12 mouse cellular contexts compared by ENCODE assay signal in the genomic region with DNA sequence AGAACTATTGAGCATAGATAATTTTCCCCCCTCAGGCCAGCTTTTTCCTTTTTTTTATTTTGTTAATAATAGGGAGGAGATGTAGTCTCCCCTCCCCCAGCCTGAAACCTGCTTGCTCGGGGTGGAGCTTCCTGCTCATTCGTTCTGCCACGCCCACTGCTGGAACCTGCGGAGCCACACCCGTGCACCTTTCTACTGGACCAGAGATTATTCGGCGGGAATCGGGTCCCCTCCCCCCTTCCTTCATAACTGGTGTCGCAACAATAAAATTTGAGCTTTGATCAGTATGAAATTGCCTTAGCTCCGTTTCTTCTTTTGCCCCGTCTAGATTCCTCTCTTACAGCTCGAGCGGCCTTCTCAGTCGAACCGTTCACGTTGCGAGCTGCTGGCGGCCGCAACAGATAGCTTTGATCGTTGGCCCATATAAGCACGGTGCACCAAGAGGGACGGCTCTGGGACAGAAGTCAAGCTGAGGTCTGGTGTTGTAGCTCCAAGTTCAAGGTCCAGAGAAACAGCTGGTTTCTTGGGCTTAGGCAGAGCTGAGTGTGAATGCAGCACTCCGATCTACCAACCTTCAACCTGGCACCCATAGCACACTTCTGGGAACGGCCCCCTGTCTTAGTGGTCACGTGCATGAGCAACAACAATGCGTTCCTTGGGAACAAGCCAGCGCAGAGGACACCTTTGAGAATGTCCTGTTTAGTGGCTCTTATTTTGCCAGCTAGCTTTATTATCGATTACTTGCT. TPM values are rescaled to one million over a fixed set of nuclear protein-coding genes. Genes with fewer than 3 reads are reported as not detected.
DNase-seq lines count a peak whose midpoint lies in the region; ATAC-seq lines count a peak whose summit lies in the region.
"Not testable (repeated sequence)": the region's sequence is repeated elsewhere in the genome, so short reads cannot be mapped to it uniquely, and the experiment has no call there.
"Had no signal": no experiment of that assay in that cellular context is flagged by ENCODE, and none has a peak within 500 bp of the region (broad histone marks: within the 10 kb centered on the region; RNA-seq: fewer than 3 reads in every experiment).

No protein-coding gene starts in this region.

- H3K4me1 ChIP-seq in embryonic facial prominence, embryonic 10.5 days; forebrain, embryonic 13.5 days; heart, embryonic 16.5 days (ENCODE audit: control insufficient read depth, insufficient read depth, low read length); lung, embryonic 15.5 days; midbrain, embryonic 14.5 days (ENCODE audit: control insufficient read depth, insufficient read depth, low read length): not testable (repeated sequence)

- H3K27me3 ChIP-seq in embryonic facial prominence, embryonic 10.5 days (replicated peaks; ENCODE audit: low read depth, poor library complexity, severe bottlenecking) = peaks cover 51% of the 10 kb centered on the region
- H3K27me3 ChIP-seq in forebrain, embryonic 13.5 days = peaks cover 50% of the 10 kb centered on the region
- peaks cover 38% of the 10 kb centered on the region for H3K27me3 ChIP-seq in heart, embryonic 16.5 days (ENCODE audit: control insufficient read depth, insufficient read depth, low read length)
- H3K27me3 ChIP-seq in lung, embryonic 15.5 days = peaks cover 41% of the 10 kb centered on the region
- peaks cover 25% of the 10 kb centered on the region for H3K27me3 ChIP-seq in midbrain, embryonic 14.5 days (ENCODE audit: control insufficient read depth, insufficient read depth, low read length)

- 24% methylated on average over 26 of the region's 28 CpGs for WGBS in embryonic facial prominence, embryonic 10.5 days
- WGBS in forebrain, embryonic 13.5 days = 10% methylated on average over 21 of the region's 28 CpGs
- 15% methylated on average over 20 of the region's 28 CpGs for WGBS in heart, embryonic 16.5 days
- 5% methylated on average over 20 of the region's 28 CpGs for WGBS in large intestine, adult 2 months
- WGBS in lung, embryonic 15.5 days = 15% methylated on average over 22 of the region's 28 CpGs
- 1% methylated on average over 17 of the region's 28 CpGs for whole genome bisulfite sequencing in midbrain, embryonic 14.5 days

- peak; percentile 25 for DNase-seq in embryonic facial prominence, embryonic 10.5 days (ENCODE audit: low spot score)
- DNase-seq in kidney, adult 18-20 months = peak; percentile 27
- DNase-seq in large intestine, adult 2 months (ENCODE audit: low read depth, low spot score) = peak; percentile 31
- peak; percentile 21 for DNase-seq in midbrain, embryonic 14.5 days

- H3K36me3 ChIP-seq in embryonic facial prominence, embryonic 10.5 days (replicated peaks); forebrain, embryonic 13.5 days (ENCODE audit: poor library complexity, severe bottlenecking); heart, embryonic 16.5 days (ENCODE audit: control insufficient read depth, insufficient read depth); lung, embryonic 15.5 days; midbrain, embryonic 14.5 days (ENCODE audit: control insufficient read depth, insufficient read depth, low read length): not testable (repeated sequence)

- H3K9me3 ChIP-seq in embryonic facial prominence, embryonic 10.5 days; forebrain, embryonic 13.5 days (replicated peaks); heart, embryonic 16.5 days (replicated peaks; ENCODE audit: control insufficient read depth, low read length); lung, embryonic 15.5 days; midbrain, embryonic 14.5 days (ENCODE audit: control insufficient read depth, low read length): not testable (repeated sequence)

- H3K9ac ChIP-seq in forebrain, embryonic 13.5 days; heart, embryonic 16.5 days (ENCODE audit: low read length); lung, embryonic 15.5 days; midbrain, embryonic 14.5 days (replicated peaks; ENCODE audit: low read length): not testable (repeated sequence)

- ATAC-seq in forebrain, embryonic 13.5 days; heart, embryonic 16.5 days (replicated peaks; ENCODE audit: extremely low read depth, insufficient read depth, low FRiP score); lung, embryonic 15.5 days (ENCODE audit: borderline replicate concordance, extremely low read depth, low FRiP score, low TSS enrichment); midbrain, embryonic 14.5 days (ENCODE audit: low FRiP score, low TSS enrichment): not testable (repeated sequence)

- peak overlapping the region; percentile 36 for H3K4me3 ChIP-seq in embryonic facial prominence, embryonic 10.5 days
- not testable (repeated sequence) for H3K4me3 ChIP-seq in forebrain, embryonic 13.5 days; lung, embryonic 15.5 days; midbrain, embryonic 14.5 days (replicated peaks; ENCODE audit: low read depth, low read length)
- peak overlapping the region; percentile 8; the same call in 1 of the 2 replicates for H3K4me3 ChIP-seq in heart, embryonic 16.5 days (ENCODE audit: low read length)

- not testable (repeated sequence) for H3K27ac ChIP-seq in embryonic facial prominence, embryonic 10.5 days (replicated peaks); forebrain, embryonic 13.5 days; heart, embryonic 16.5 days (ENCODE audit: low read length); lung, embryonic 15.5 days; midbrain, embryonic 14.5 days (replicated peaks; ENCODE audit: low read depth, low read length)

- peak overlapping the region; percentile 18; the same call in 1 of the 2 replicates for H3K4me2 ChIP-seq in forebrain, embryonic 13.5 days
- H3K4me2 ChIP-seq in heart, embryonic 16.5 days (ENCODE audit: low read depth, low read length) = peak overlapping the region; percentile 23; the same call in 1 of the 2 replicates
- H3K4me2 ChIP-seq in lung, embryonic 15.5 days = peak overlapping the region; percentile 13; the same call in 1 of the 2 replicates
- not testable (repeated sequence) for H3K4me2 ChIP-seq in midbrain, embryonic 14.5 days (ENCODE audit: low read length)

RNA-seq across cellular contexts. Expression of a gene that starts 14.0 kb away (rescaled TPM):
- 1.9 and 3.3 TPM in 2 replicates for polyA plus RNA-seq in embryonic facial prominence, embryonic 10.5 days (2016; fragmentation: Nextera tagmentation; extraction: Ambion mirVana)
- polyA plus RNA-seq in forebrain, embryonic 13.5 days (2015; fragmentation: Nextera tagmentation; extraction: Ambion mirVana) = 7.5 and 8.7 TPM in 2 replicates
- 0.07 and 0.09 TPM in 2 replicates for polyA plus RNA-seq in heart, embryonic 16.5 days (2015; fragmentation: Nextera tagmentation; extraction: Ambion mirVana)
- 0.04 TPM in 2 replicates for polyA plus RNA-seq in large intestine, adult 2 months (2012; rRNA removed)
- polyA plus RNA-seq in lung, embryonic 15.5 days (2015; fragmentation: Nextera tagmentation; extraction: Ambion mirVana) = 0.08 and 0.09 TPM in 2 replicates
- 43.7 and 57.0 TPM in 2 replicates for polyA plus RNA-seq in midbrain, embryonic 14.5 days (2014; fragmentation: Nextera tagmentation; extraction: Ambion mirVana)
- polyA plus RNA-seq: C2C12; limb, embryonic 10.5 days; macrophage had no signal

RNA-seq across cellular contexts. Expression of a gene that starts 30.3 kb away (rescaled TPM):
- polyA plus RNA-seq in embryonic facial prominence, embryonic 10.5 days (2016; fragmentation: Nextera tagmentation; extraction: Ambion mirVana) = 2.3 and 3.4 TPM in 2 replicates
- 6.3 and 8.4 TPM in 2 replicates for polyA plus RNA-seq in forebrain, embryonic 13.5 days (2015; fragmentation: Nextera tagmentation; extraction: Ambion mirVana)
- not detected in 2 replicates for polyA plus RNA-seq in heart, embryonic 16.5 days (2015; fragmentation: Nextera tagmentation; extraction: Ambion mirVana)
- not detected in 2 replicates for polyA plus RNA-seq in large intestine, adult 2 months (2012; rRNA removed)
- polyA plus RNA-seq in lung, embryonic 15.5 days (2015; fragmentation: Nextera tagmentation; extraction: Ambion mirVana) = not detected in 2 replicates
- 5.6 and 7.8 TPM in 2 replicates for polyA plus RNA-seq in midbrain, embryonic 14.5 days (2014; fragmentation: Nextera tagmentation; extraction: Ambion mirVana)
- polyA plus RNA-seq: C2C12; kidney, postnatal 0 days; limb, embryonic 10.5 days; lung, embryonic 14.5 days; macrophage had no signal
